Mouse (Mus musculus): ENCODE data around the gene Brinp3. TPM values are rescaled to one million over a fixed set of nuclear protein-coding genes. Genes with fewer than 3 reads are reported as not detected.
A peak's percentile ranks its signal among the peaks of the same experiment; 100 is the strongest.

Brinp3 gene
- 0.90 and 1.2 TPM in 2 replicates for polyA plus RNA-seq (2015; fragmentation: Nextera tagmentation; extraction: Ambion mirVana)

DNA sequence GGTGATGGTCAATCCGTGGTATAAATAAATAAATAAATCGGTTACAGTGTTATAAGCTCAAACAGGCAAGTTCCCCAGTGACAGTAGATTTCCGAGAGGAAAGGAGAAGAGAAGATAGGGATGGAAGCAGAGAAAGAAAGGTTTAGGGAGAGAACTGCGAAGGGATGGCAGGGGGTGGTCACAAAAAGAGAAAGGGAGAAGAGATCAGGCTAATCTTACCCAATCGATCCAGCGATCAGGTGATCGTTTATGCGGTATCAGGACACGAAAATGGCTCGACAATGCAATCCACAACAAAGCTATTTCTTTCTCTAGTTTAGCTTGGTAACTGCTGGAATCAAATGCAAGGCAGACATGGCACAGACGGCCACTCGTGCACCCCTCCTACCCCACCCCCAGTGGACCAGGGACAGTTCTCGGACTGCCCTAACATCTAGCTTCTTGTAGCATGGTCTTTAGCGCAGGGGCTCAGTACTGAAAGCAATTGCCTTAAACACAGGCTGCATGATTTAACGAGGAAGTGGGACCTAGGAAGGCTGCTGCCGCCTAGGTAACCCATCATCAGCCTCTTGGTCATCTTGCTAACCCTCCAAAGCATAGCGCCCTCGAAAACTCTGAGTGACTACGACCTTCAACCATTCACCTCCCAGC, at the start of gene Brinp3:
Gene Brinp3 (plus strand): TSS at position 80 of the 651 bp plus-strand sequence.
- H3K27me3 ChIP-seq (replicated peaks) = peaks cover 10% of the 10 kb centered on the region
- ATAC-seq = no peak
- peak within 1 kb of the TSS; percentile 69 for H3K4me2 ChIP-seq (replicated peaks)
- WGBS = 3% methylated on average over 19 of the region's 19 CpGs
- H3K27ac ChIP-seq = no peak within 1 kb of the TSS
- peaks cover 3% of the 10 kb centered on the region; the same call in 1 of the 2 replicates for H3K4me1 ChIP-seq (replicated peaks)
- H3K4me3 ChIP-seq (replicated peaks) = peak within 1 kb of the TSS; percentile 25
- H3K9ac ChIP-seq = no peak within 1 kb of the TSS
- H3K9me3 ChIP-seq = no peaks in the 10 kb centered on the region
- no peaks in the 10 kb centered on the region for H3K36me3 ChIP-seq

GRCm38 (mm10) chr1:146494221-146494620, 339 bp upstream of the Brinp3 start:
- Histone ChIP-seq H3K4me2 (replicated peaks) (peak overlapping the region; percentile 69), H3K9me3 (no peaks in the 10 kb centered on the region), H3K4me3 (replicated peaks) (peak overlapping the region; percentile 25; the same call in 1 of the 2 replicates), H3K4me1 (replicated peaks) (peaks cover 3% of the 10 kb centered on the region; the same call in 1 of the 2 replicates), H3K9ac (no peak overlapping the region), H3K36me3 (no peaks in the 10 kb centered on the region), H3K27me3 (replicated peaks) (peaks cover 10% of the 10 kb centered on the region), H3K27ac (no peak overlapping the region)
- no peak for ATAC-seq
- WGBS = 14% methylated on average over 7 of the region's 7 CpGs

DNA sequence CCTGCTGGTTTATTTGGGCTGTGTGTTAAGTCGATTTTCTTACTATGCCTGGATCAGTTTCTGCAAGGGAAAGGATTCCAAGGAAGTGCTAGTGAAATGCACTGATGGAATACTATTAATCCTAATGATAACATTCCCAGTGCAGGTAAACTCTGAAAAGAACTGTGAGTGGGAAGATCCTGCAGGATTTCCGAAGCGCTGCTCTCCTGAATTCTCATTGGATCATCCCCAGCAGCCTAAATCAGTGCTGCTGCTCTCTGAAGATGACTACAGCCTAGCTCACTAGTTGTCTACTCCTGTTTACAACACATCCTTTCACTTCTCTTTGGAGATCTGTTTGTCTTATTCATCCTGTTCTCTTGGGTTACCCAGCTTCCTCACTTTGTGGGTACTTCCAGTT, 826 bp downstream of the Brinp3 start:
- Histone ChIP-seq H3K9me3 (no peaks in the 10 kb centered on the region), H3K4me3 (replicated peaks) (peak overlapping the region; percentile 25; the same call in 1 of the 2 replicates), H3K4me2 (replicated peaks) (peak overlapping the region; percentile 69), H3K27ac (no peak overlapping the region), H3K27me3 (replicated peaks) (peaks cover 10% of the 10 kb centered on the region), H3K4me1 (replicated peaks) (peaks cover 3% of the 10 kb centered on the region; the same call in 1 of the 2 replicates), H3K9ac (no peak overlapping the region), H3K36me3 (no peaks in the 10 kb centered on the region)
- ATAC-seq = no peak
- 14% methylated on average over 3 of the region's 3 CpGs for WGBS

- Histone ChIP-seq H3K9ac (peak overlapping the region; percentile 37), H3K9me3 (no peaks in the 10 kb centered on the region), H3K4me1 (replicated peaks) (peaks cover 3% of the 10 kb centered on the region; the same call in 1 of the 2 replicates), H3K27me3 (replicated peaks) (peaks cover 10% of the 10 kb centered on the region), H3K4me2 (replicated peaks) (peak overlapping the region; percentile 94), H3K27ac (no peak overlapping the region), H3K36me3 (no peaks in the 10 kb centered on the region), H3K4me3 (replicated peaks) (peak overlapping the region; percentile 43)
- ATAC-seq = peak; percentile 78
- WGBS = under 1% methylated on average over 28 of the region's 28 CpGs
Observed at GRCm38 (mm10) chr1:146497381-146498081, 3.0 kb downstream of the Brinp3 start.

GRCm38 (mm10) chr1:146498085-146498779, 3.7 kb downstream of the Brinp3 start:
- Histone ChIP-seq H3K9ac (peak overlapping the region; percentile 37), H3K9me3 (no peaks in the 10 kb centered on the region), H3K27ac (no peak overlapping the region), H3K27me3 (replicated peaks) (peaks cover 10% of the 10 kb centered on the region), H3K4me1 (replicated peaks) (peaks cover 3% of the 10 kb centered on the region; the same call in 1 of the 2 replicates), H3K36me3 (no peaks in the 10 kb centered on the region), H3K4me3 (replicated peaks) (peak overlapping the region; percentile 43), H3K4me2 (replicated peaks) (peak overlapping the region; percentile 94)
- under 1% methylated on average over 16 of the region's 16 CpGs for WGBS
- peak; percentile 55 for ATAC-seq

DNA sequence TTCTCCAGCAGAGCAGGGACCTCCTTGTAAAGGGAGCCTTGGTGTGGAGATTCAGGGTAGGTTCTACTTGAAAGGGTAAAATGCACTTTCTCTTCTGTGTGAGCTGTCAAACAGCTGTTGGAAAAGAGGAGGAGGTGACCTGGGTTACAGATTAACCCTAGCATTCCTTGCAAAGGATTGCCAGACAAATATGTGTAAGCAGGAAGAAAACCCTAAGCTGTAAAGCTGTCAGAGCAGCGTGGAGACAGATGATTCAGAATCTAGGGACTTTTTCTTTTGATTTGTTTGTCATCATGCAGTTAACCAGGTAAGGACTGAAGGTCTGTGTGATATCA, 4.2 kb downstream of the Brinp3 start:
- ATAC-seq = peak; percentile 68
- H3K4me1 ChIP-seq (replicated peaks) = peaks cover 3% of the 10 kb centered on the region; the same call in 1 of the 2 replicates
- H3K4me3 ChIP-seq (replicated peaks) = peak overlapping the region; percentile 43
- H3K4me2 ChIP-seq (replicated peaks) = peak overlapping the region; percentile 94
- H3K9ac ChIP-seq = no peak overlapping the region
- H3K9me3 ChIP-seq = no peaks in the 10 kb centered on the region
- peaks cover 10% of the 10 kb centered on the region for H3K27me3 ChIP-seq (replicated peaks)
- H3K27ac ChIP-seq = no peak overlapping the region
- WGBS = 8% methylated on average over 1 of the region's 1 CpGs
- H3K36me3 ChIP-seq = no peaks in the 10 kb centered on the region

DNA sequence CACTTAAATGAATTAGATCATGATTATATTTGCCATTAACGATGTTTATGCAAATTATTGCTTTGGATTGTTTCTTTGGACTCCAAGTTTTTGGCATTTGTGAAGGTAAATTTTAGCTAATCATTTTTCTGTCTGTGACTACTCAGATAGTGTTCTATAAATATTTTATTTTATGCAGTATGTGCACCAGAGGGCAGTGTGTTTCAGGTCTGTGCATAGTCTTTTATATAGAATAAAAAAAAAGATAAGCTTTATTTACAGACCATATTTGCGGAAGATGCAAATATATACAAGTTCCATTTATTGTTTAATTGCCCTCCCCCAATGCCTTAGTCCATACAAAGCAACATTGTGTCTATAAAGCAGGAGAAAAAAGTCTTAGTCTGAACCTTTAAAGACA, 20.8 kb downstream of the Brinp3 start:
- no peak overlapping the region for H3K4me2 ChIP-seq (replicated peaks)
- H3K9me3 ChIP-seq = no peaks in the 10 kb centered on the region
- H3K4me1 ChIP-seq (replicated peaks) = no peaks in the 10 kb centered on the region
- no peak overlapping the region for H3K4me3 ChIP-seq (replicated peaks)
- ATAC-seq = no peak
- 65% methylated on average over 2 of the region's 2 CpGs for WGBS
- no peak overlapping the region for H3K9ac ChIP-seq
- H3K36me3 ChIP-seq = no peaks in the 10 kb centered on the region
- H3K27me3 ChIP-seq (replicated peaks) = no peaks in the 10 kb centered on the region
- H3K27ac ChIP-seq = no peak overlapping the region

GRCm38 (mm10) chr1:146523727-146524573, 29.4 kb downstream of the Brinp3 start:
- no peaks in the 10 kb centered on the region for H3K9me3 ChIP-seq
- no peak for ATAC-seq
- H3K4me1 ChIP-seq (replicated peaks) = no peaks in the 10 kb centered on the region
- no peak overlapping the region for H3K4me3 ChIP-seq (replicated peaks)
- WGBS = 74% methylated on average over 11 of the region's 11 CpGs
- no peak overlapping the region for H3K27ac ChIP-seq
- H3K4me2 ChIP-seq (replicated peaks) = no peak overlapping the region
- H3K9ac ChIP-seq = no peak overlapping the region
- H3K27me3 ChIP-seq (replicated peaks) = no peaks in the 10 kb centered on the region
- H3K36me3 ChIP-seq = no peaks in the 10 kb centered on the region

- Histone ChIP-seq H3K4me3 (replicated peaks) (no peak overlapping the region), H3K4me1 (replicated peaks) (no peaks in the 10 kb centered on the region), H3K36me3 (no peaks in the 10 kb centered on the region), H3K4me2 (replicated peaks) (no peak overlapping the region), H3K27me3 (replicated peaks) (no peaks in the 10 kb centered on the region), H3K27ac (no peak overlapping the region), H3K9me3 (no peaks in the 10 kb centered on the region), H3K9ac (no peak overlapping the region)
- no peak for ATAC-seq
Observed at GRCm38 (mm10) chr1:146528572-146528971, 34.0 kb downstream of the Brinp3 start.

- no peaks in the 10 kb centered on the region for H3K27me3 ChIP-seq (replicated peaks)
- no peaks in the 10 kb centered on the region for H3K4me1 ChIP-seq (replicated peaks)
- H3K9me3 ChIP-seq = no peaks in the 10 kb centered on the region
- no peak overlapping the region for H3K4me3 ChIP-seq (replicated peaks)
- no peak overlapping the region for H3K9ac ChIP-seq
- 72% methylated on average over 2 of the region's 2 CpGs for WGBS
- H3K27ac ChIP-seq = no peak overlapping the region
- H3K4me2 ChIP-seq (replicated peaks) = no peak overlapping the region
- ATAC-seq = no peak
- no peaks in the 10 kb centered on the region for H3K36me3 ChIP-seq
Observed at GRCm38 (mm10) chr1:146546847-146547428, 52.4 kb downstream of the Brinp3 start.

GRCm38 (mm10) chr1:146556982-146557381, 62.4 kb downstream of the Brinp3 start:
- Histone ChIP-seq H3K36me3 (no peaks in the 10 kb centered on the region), H3K27ac (no peak overlapping the region), H3K27me3 (replicated peaks) (no peaks in the 10 kb centered on the region), H3K4me3 (replicated peaks) (no peak overlapping the region), H3K4me1 (replicated peaks) (no peaks in the 10 kb centered on the region), H3K9me3 (no peaks in the 10 kb centered on the region), H3K4me2 (replicated peaks) (no peak overlapping the region), H3K9ac (no peak overlapping the region)
- ATAC-seq = no peak
